Mouse (Mus musculus) 416B (cell line): ENCODE measurements around the gene Slc30a5.
A peak's percentile ranks its signal among the peaks of the same experiment; 100 is the strongest.

ENCODE experiments used
- DNase-seq: peaks from one replicate; pipeline ENCODE4 v3.0.0; 2011; ENCODE audit warnings: low read depth

The Slc30a5 gene

GRCm38 (mm10) chr13:100755329-100755728 is 77.9 kb downstream of the Slc30a5 start:
- DNase-seq, result peak; percentile 35

- DNase-seq, result no peak
Observed at GRCm38 (mm10) chr13:100754186-100754585, 79.0 kb downstream of the Slc30a5 start.

- DNase-seq, result no peak
Observed at GRCm38 (mm10) chr13:100753011-100753410, 80.2 kb downstream of the Slc30a5 start.
